Mouse (Mus musculus): ENCODE measurements around the gene Stpg2. TPM values are rescaled to one million over a fixed set of nuclear protein-coding genes. Genes with fewer than 3 reads are reported as not detected.
"Not testable (repeated sequence)": the region's sequence is repeated elsewhere in the genome, so short reads cannot be mapped to it uniquely, and the experiment has no call there.

Stpg2 gene
- polyA plus RNA-seq, 1 experiment: not detected

DNA sequence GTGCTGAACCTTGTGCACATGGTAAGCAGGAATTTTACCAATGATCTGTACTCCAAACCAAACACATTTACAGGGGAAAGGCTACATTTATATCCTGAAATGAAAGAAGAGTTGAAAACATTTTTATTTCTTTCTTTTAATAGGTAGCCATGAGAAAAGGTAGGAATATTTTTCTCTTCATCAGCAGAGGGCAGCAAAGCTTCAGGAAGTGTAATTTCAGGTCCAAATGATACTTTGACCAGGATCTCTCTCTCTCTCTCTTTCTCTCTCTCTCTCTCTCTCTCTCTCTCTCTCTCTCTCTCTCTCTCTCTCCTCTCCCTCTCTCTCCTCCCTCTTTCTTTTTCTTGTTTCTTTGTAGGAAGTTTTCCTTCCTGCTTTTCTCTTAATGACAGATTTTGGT lies 92.4 kb downstream of the Stpg2 start:
- Histone ChIP-seq H3K27ac (replicated peaks; ENCODE audit: low read depth, low read length) (no peak overlapping the region), H3K4me1 (ENCODE audit: control insufficient read depth, insufficient read depth, insufficient read length, low read length) (no peaks in the 10 kb centered on the region)

GRCm38 (mm10) chr3:139308078-139308809 lies 102.8 kb downstream of the Stpg2 start:
- no peak overlapping the region for H3K4me3 ChIP-seq (ENCODE audit: insufficient read depth, low read depth, low read length)
- no peak overlapping the region for H3K27ac ChIP-seq (replicated peaks; ENCODE audit: low read depth, low read length)
- no peaks in the 10 kb centered on the region for H3K4me1 ChIP-seq (ENCODE audit: control insufficient read depth, insufficient read depth, insufficient read length, low read length)

More for the DNA sequence above, 92.4 kb downstream of the Stpg2 start:
- no peak overlapping the region for H3K4me3 ChIP-seq (ENCODE audit: insufficient read depth, low read depth, low read length)

DNA sequence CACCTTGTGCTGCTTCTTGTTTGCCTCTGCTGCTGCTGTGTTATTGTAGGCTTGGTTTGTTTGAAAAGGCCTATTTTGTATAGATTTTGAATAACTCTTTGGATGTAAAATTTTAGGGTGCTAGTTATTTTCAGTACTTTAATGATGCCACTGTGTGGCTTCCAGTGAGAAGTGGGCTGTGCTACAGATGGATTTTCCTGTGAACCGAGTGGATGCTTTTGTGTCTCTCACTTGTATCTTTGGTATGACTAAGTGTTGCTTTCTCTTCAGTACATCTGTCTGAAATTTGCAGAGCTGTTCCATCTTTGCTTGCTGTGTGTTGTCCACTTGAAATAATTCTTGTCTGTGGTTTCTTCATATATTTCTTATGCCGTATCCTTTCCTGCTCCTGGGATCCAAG lies 106.2 kb downstream of the Stpg2 start:
- Histone ChIP-seq H3K4me3 (ENCODE audit: insufficient read depth, low read depth, low read length) (no peak overlapping the region), H3K27ac (replicated peaks; ENCODE audit: low read depth, low read length) (no peak overlapping the region), H3K4me1 (ENCODE audit: control insufficient read depth, insufficient read depth, insufficient read length, low read length) (no peaks in the 10 kb centered on the region)

DNA sequence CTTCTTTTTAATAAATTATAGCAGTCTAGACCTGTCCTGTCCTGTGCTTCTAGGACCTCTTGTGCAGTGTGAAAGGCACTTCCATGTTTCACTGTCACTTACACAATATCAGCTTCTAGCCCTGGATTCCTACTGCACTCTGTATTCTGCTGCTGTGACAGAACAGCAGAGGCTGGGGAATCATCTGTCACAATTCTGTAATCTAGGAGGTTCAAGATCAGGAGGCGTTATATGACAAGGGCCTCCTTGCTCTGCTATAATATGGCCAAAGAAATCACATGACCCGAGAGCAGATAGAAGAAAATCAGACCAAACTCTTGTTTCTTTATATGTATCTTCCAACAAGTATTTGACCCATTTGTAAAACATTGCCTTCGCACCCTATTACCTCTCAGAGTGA lies 175.0 kb downstream of the Stpg2 start:
- Histone ChIP-seq H3K4me3 (ENCODE audit: insufficient read depth, low read depth, low read length) (no peak overlapping the region), H3K4me1 (ENCODE audit: control insufficient read depth, insufficient read depth, insufficient read length, low read length) (no peaks in the 10 kb centered on the region), H3K27ac (replicated peaks; ENCODE audit: low read depth, low read length) (no peak overlapping the region)

GRCm38 (mm10) chr3:139397077-139397865 lies 191.8 kb downstream of the Stpg2 start:
- H3K27ac ChIP-seq (replicated peaks; ENCODE audit: low read depth, low read length): no peak overlapping the region
- no peak overlapping the region for H3K4me3 ChIP-seq (ENCODE audit: insufficient read depth, low read depth, low read length)
- no peaks in the 10 kb centered on the region for H3K4me1 ChIP-seq (ENCODE audit: control insufficient read depth, insufficient read depth, insufficient read length, low read length)

GRCm38 (mm10) chr3:139404673-139405072 lies 199.2 kb downstream of the Stpg2 start:
- Histone ChIP-seq H3K27ac (replicated peaks; ENCODE audit: low read depth, low read length) (no peak overlapping the region), H3K4me1 (ENCODE audit: control insufficient read depth, insufficient read depth, insufficient read length, low read length) (no peaks in the 10 kb centered on the region), H3K4me3 (ENCODE audit: insufficient read depth, low read depth, low read length) (no peak overlapping the region)

- Histone ChIP-seq H3K4me1 (ENCODE audit: control insufficient read depth, insufficient read depth, insufficient read length, low read length) (no peaks in the 10 kb centered on the region), H3K4me3 (ENCODE audit: insufficient read depth, low read depth, low read length) (no peak overlapping the region)
These were observed 213.6 kb downstream of the Stpg2 start for GRCm38 (mm10) chr3:139419142-139419541.

GRCm38 (mm10) chr3:139442170-139442569 lies 236.7 kb downstream of the Stpg2 start:
- Histone ChIP-seq H3K27ac (replicated peaks; ENCODE audit: low read depth, low read length) (no peak overlapping the region), H3K4me3 (ENCODE audit: insufficient read depth, low read depth, low read length) (no peak overlapping the region), H3K4me1 (ENCODE audit: control insufficient read depth, insufficient read depth, insufficient read length, low read length) (no peaks in the 10 kb centered on the region)

More at GRCm38 (mm10) chr3:139419142-139419541, 213.6 kb downstream of the Stpg2 start:
- H3K27ac ChIP-seq (replicated peaks; ENCODE audit: low read depth, low read length): no peak overlapping the region

DNA sequence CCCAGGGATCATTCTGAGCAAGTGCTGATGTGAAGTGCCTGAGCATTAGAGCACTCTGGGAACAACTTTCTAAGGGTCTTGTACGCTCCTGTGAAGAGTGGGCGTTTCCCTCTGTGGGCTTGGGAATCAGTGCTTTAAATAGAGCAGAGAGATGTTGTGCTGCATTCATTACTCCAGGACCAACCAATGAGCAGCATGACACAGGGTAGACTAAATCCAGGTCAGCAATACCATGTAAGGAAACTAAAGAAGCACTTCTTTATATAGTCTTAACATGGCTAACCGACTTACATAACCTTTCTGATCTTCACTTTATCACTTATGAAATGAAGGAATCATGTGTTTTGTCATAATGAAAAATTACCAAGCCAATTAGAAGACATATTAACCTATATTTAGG lies 290.4 kb downstream of the Stpg2 start:
- H3K4me1 ChIP-seq (ENCODE audit: control insufficient read depth, insufficient read depth, insufficient read length, low read length): no peaks in the 10 kb centered on the region
- H3K4me3 ChIP-seq (ENCODE audit: insufficient read depth, low read depth, low read length): no peak overlapping the region
- H3K27ac ChIP-seq (replicated peaks; ENCODE audit: low read depth, low read length): no peak overlapping the region

- H3K4me1 ChIP-seq (ENCODE audit: control insufficient read depth, insufficient read depth, insufficient read length, low read length): no peaks in the 10 kb centered on the region
- no peak overlapping the region for H3K4me3 ChIP-seq (ENCODE audit: insufficient read depth, low read depth, low read length)
- no peak overlapping the region for H3K27ac ChIP-seq (replicated peaks; ENCODE audit: low read depth, low read length)
These were observed 296.7 kb downstream of the Stpg2 start for GRCm38 (mm10) chr3:139502216-139502615.

- Histone ChIP-seq H3K27ac (replicated peaks; ENCODE audit: low read depth, low read length) (no peak overlapping the region), H3K4me1 (ENCODE audit: control insufficient read depth, insufficient read depth, insufficient read length, low read length) (no peaks in the 10 kb centered on the region), H3K4me3 (ENCODE audit: insufficient read depth, low read depth, low read length) (no peak overlapping the region)
These were observed 303.9 kb downstream of the Stpg2 start for GRCm38 (mm10) chr3:139509275-139509985.

DNA sequence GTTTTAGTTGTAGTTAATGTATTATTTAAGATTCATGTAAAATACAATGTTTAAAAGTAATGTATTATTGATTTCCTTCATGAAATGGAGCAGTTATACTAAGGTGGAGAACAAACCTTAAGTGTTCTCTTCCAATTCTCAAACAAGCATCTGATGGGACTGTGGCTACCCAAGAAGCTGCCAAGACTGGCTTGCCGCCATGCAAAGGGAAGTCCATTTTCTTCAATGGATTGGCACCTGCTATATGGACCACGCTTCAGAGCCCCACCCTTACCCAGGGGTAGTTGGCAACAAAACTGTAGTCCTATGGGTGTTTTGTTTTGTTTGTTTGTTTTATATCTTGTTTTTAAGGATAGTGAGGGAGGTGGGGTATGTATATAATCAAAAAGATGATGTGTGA lies 373.0 kb downstream of the Stpg2 start:
- Histone ChIP-seq H3K27ac (replicated peaks; ENCODE audit: low read depth, low read length) (no peak overlapping the region), H3K4me3 (ENCODE audit: insufficient read depth, low read depth, low read length) (no peak overlapping the region), H3K4me1 (ENCODE audit: control insufficient read depth, insufficient read depth, insufficient read length, low read length) (no peaks in the 10 kb centered on the region)

DNA sequence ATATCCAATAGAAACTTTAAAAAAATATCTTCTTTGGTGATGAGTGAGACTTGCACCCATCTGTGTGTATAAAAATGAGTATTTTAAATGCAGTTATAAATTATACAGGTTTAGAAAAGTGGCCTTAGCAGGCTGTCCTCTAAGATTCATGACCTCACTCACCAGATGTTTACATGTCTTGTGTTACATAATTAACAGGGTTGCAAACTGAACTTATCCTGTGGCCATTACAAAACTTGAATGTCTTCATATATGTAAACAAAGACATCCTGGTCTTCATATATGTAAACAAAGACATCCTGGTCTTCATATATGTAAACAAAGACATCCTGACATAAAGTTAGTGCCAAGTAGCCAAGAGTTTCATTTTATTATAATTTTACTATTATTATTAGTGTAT lies 375.8 kb downstream of the Stpg2 start:
- Histone ChIP-seq H3K27ac (replicated peaks; ENCODE audit: low read depth, low read length) (no peak overlapping the region), H3K4me1 (ENCODE audit: control insufficient read depth, insufficient read depth, insufficient read length, low read length) (no peaks in the 10 kb centered on the region), H3K4me3 (ENCODE audit: insufficient read depth, low read depth, low read length) (no peak overlapping the region)

GRCm38 (mm10) chr3:139599508-139599907 lies 394.0 kb downstream of the Stpg2 start:
- Histone ChIP-seq H3K27ac (replicated peaks; ENCODE audit: low read depth, low read length) (no peak overlapping the region), H3K4me3 (ENCODE audit: insufficient read depth, low read depth, low read length) (no peak overlapping the region), H3K4me1 (ENCODE audit: control insufficient read depth, insufficient read depth, insufficient read length, low read length) (no peaks in the 10 kb centered on the region)

- not testable (repeated sequence) for H3K4me1 ChIP-seq (ENCODE audit: control insufficient read depth, insufficient read depth, insufficient read length, low read length)
These were observed 402.8 kb downstream of the Stpg2 start for GRCm38 (mm10) chr3:139608267-139608666.

More at GRCm38 (mm10) chr3:139608267-139608666, 402.8 kb downstream of the Stpg2 start:
- H3K4me3 ChIP-seq (ENCODE audit: insufficient read depth, low read depth, low read length); H3K27ac ChIP-seq (replicated peaks; ENCODE audit: low read depth, low read length): not testable (repeated sequence)

Data from brown adipose tissue, adult 24 weeks (tissue).